Mouse (Mus musculus) bone marrow macrophage, adult 2 months (primary cell): ENCODE data around the gene Man2a1.

ENCODE experiments used
- CTCF ChIP-seq: IDR thresholded peaks from 2 replicates; pipeline ENCODE4 v1.5.1; 2012; ENCODE audit warnings: low read depth, mild to moderate bottlenecking, low read length, moderate library complexity
- POLR2A ChIP-seq: IDR thresholded peaks from 2 replicates; pipeline ENCODE4 v1.6.1; 2012; ENCODE audit warnings: mild to moderate bottlenecking, low read depth, low read length, borderline replicate concordance

GRCm38 (mm10) chr17:64643644-64644043, 43.1 kb downstream of the Man2a1 start:
- TF ChIP-seq CTCF (no peak), POLR2A (no peak)
